Mouse (Mus musculus): ENCODE results near the gene Ttc7b.

Ttc7b gene

DNA sequence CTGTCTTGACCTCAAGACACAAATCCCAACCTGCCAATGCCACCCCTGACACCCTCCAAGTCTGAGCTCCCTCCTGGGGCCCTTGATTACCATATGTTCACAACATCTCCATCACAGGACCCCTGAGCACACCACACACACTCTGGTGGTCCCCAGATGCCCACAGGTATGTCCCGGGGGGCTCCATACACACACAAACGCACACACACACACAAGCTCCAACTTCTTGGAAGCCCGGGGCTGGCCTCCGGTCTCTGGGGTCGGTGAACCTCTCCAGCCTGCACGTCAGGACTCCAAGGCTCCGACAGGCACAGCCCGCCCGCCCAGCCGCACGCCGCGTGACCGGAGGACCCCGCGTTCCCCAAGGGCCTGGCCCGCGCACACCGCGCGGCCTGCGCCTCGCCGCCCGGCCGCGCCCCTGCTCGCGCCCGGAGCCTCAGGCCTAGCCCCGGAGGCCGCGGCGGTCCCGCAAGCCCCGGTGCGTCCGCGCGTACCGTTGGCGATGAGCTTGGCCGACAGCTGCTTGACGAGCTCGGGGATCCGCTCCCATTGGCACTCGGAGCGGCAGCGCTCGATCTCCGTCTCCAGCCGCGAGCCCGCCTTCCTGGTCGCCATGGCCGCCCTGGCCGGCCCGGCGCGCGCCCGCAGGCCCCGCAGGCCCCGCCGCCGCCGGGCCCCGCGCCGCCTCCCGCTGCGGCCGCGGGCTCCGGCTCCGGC, 391 bp downstream of the Ttc7b start:
- peak; percentile 70 to 78 for DNase-seq

DNA sequence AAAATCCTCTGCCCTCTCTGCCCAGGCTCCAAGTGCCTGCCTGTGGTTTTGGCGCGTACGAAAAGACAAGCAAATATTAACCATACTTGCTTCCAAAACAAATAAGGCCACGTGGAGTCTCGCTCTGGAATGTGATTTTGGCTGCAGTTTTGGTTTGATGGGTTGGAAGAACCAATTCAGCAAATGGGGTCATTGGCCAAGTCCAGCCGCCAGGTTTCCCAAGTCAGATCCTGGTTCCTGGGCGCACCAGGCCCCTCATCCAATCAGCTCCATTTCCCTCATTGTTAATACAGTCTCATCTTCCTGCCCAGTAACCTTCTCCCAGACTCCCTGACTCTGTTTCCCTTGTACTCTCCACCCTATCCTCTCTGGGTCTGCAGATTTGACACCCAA, 946 bp downstream of the Ttc7b start:
- peak; percentile 21 to 45 for DNase-seq

DNA sequence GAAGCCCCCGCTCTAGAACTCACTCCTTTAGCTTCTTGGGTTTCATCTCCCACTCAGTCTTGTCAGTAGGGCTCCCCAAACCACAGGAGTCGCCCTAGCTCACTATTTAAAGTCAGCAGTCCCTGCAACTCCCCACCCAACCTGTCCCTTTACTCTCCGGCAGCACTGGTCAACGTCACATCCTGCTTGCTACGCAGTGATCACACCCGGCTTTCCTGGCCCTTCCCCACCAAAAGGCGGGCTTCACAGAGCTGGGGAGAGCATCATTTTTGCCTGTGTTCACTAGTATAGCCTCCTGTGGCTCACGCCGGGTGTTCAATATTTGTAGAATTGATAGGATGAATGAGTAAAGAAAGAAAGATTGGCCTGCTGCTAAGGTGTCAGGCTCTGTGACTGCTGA, 3.3 kb downstream of the Ttc7b start:
- no peak for DNase-seq

DNA sequence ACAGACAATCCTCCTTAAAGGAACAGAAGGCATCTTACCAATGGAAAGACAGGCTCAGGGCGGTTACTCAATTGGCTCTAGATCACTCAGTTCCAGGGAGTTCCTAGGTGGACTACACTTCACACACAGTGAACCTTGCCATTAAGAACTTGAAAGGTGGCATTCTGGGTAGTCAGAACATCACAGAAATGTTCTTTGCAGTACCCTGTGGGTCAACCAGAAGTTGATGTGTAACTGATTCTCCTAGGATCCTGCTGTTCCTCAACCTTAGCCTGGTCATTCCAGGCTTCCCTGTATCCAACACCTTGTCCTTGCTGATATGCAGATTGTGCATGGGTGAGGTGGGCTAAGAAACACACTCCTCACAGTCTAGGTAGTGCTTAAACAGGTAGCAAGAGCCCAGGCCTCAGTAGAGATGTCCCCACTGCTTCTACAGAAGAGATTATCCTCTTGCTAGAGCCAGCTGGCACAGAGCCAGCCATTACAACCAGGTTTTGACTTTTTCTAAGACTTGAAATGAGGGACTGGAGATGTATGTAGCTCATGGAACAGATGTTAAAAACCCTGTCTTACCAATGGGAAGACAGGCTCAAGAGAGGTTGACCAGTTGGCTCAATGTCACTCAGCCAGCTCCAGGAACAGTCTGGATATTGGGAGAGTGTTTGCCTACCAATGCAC, 4.3 kb downstream of the Ttc7b start:
- peak in 1 of 2 experiments; percentile 28 for DNase-seq

DNA sequence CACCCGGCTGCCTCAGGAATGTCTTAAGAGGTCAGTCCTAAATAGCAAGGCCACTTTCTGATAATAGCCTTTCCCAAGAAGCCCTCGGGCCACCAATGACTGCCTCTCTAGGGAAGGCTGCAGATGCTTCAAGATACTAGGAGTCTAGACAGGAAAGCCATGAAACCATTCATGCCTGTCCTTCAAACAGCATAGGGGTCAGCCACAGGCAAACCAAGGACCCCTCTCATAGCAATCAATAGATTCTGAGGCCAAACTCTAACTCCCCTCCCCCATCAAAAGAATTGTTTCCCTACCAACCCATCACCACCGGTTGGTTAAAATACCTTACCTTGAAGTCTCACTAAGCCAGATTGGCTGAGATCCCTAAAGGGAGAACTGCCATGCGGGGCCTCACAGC, 5.1 kb downstream of the Ttc7b start:
- no peak for DNase-seq

DNA sequence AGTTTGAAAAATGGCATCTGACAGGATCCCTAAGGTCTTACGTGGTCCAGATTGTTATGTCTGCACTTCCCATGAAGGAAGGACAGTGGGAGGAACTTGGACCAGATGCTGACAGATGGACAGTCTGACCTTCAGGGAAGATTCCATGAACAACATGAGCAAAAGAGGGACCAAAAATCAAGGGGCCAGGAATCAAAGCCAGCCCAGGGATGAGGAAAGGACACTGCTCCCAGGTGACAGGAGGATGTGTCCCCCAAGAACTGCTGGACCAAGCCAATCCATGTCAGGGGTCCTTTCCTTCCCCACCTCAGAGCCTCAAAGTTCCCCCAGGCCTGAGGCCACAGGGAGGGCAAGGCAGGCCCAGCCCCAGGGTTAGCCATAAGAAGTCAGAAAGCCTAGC, 6.0 kb downstream of the Ttc7b start:
- no peak for DNase-seq

DNA sequence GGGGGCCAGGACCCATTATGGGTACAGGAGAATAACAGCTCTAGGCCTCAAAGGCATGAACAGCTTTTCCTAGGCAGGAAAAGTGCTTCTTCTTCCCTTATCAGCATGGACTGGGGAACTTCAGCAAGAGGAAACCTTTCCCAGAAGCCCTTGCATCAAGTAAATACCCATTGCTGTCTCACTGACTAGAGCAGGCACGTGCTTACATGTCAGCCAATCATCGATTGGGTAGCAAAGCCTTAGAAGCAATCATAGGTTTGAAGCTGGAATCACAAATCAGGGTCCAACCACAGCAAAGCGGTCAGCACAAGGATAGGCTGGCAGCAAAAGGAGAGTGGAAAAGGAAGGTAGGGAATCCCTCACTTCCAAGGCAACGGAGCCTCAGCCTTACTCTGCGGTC, 7.5 kb downstream of the Ttc7b start:
- no peak for DNase-seq

DNA sequence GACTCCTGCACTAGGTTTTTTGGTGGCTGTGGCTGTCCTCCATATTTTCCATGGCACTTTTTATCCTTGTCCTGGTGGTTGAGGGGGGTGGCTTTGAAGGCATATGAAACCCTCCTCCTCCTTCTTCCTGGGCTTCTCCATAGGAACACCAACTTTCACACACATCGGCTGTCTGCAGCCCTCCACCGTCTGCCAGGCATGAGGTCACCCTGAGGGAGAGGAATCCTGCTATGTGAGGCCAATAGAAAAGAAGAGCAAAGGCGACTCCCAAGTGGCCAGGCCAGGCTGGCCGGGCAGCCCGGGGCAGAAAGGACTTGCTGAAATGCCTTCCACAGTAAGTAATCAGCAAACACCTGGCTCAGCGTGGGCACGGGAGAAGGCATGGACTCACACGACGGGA, 8.0 kb downstream of the Ttc7b start:
- no peak for DNase-seq

DNA sequence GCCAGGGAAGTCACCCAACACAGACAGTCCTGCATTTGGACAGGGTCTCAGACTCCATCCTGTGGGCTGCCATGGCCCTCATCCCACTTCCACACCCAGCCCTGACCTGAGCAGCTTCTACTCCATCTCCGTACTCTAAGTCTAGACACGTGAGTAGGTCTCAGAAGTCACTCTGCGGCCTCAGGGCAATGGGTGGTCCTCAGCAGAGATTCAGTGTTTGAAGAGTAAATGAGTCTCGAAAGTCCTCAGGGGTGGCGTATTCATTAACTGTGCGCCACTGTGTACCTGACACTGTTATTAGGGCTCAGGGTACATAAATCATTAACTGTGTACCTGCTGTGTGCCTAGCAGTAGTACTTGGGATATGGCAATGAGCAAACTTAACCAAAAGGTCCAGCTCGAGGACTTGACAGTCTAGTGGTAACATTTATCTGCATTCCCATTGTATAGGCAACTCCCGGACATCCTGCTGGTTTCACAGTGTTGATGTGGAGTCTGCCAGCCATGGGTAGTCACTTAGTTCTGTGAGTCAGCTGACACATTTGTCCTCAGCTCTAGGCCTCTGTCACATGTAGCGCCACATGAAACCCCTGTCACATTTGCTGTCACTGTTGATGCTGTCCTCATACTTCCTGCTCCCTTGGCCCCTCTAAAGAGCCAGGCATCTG, 10.9 kb downstream of the Ttc7b start:
- peak in 1 of 2 experiments; percentile 31 for DNase-seq

DNA sequence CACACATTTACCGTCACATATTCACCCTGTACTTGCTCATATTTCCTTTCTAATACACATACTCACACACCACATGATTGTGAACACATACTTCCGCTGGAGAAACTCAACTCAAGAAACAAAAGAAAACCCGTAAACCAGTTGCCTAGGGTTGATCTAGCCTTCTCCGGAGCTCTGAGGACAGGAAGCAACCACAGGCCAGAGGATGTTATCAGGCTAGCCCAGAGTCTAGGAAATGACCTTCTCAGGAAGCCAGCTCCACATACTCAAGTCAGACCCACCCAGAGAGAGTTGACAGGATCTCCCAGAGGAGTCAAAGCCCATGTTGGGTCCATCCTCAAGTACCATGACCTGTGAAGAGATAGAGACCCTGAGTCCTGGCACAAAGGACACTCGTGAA, 12.0 kb downstream of the Ttc7b start:
- DNase-seq: no peak

DNA sequence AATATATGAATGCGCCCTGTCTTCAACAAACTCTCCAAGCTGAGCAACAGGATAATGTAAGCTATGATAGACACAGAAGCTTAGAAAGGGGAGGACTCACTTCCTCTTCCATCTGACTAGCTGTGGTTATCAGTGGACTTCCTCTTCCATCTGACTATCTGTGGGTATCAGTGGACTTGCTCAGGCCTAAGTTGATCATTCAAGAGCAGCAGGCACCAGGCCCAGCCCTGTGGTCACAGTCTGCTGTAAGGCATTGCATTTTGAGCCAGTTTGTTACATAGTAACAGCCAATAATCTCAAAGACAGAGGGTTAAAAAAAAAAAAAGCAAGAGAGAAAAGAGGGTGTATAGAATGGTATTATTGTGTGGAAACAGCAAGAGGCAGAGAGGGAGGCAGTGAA, 15.1 kb downstream of the Ttc7b start:
- DNase-seq: no peak

DNA sequence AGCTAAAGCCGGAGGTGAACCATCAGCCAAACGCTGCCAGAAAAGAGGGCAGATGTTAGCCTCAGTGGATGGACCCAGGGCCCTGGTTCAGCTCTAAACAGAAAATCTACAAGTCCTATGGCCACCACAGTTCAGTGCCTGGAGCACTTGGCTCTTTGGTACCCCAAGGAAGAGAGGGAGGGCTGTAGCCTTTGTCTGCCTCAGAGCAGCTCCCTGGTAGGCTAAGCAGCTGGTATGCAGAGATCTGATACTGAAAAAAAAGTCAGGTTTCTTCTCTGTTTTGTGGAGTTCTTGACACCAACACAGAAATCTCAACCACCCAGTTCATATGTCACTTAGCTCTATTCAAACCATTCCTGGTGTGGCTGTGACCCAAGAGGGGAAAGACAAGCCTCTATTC, 16.0 kb downstream of the Ttc7b start:
- DNase-seq: no peak

DNA sequence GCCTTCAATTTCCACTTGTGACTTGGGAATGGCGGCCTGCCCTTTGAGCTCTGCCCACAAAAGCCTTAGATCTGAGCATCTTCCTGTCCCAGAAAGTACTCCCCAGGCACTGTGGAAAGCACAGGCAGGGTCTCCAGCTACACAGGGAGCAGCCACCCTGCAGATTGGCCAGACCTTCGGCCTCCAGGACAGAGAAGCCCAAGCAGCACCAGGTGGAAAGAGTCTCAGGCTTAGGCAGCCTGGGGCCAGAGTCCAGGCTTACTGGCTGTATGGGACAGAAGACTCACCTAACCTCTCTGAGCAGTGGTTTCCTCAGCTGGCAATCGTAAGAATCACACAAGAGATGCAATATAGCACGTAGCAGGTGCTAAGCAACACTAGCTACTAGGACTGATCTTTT, 17.0 kb downstream of the Ttc7b start:
- no peak for DNase-seq

DNA sequence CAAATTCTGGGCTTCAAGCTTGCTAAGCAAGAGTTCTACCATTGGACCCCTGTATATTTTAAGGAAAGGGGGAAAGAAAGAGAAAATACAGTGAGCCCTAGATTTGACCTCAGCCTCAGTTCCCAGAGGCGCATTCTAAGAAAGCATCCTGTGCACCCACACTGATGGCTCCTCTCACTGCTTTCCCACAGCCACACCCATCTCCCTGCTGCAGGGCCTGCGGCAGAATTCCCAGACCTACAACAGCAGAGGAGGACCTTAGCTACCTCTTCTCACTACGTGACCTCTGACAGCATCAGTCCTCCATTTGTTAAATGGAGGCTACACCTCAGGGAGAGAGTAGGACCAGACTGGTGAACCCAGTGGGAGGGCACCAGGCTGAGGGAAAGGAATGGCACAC, 18.1 kb downstream of the Ttc7b start:
- DNase-seq: no peak

DNA sequence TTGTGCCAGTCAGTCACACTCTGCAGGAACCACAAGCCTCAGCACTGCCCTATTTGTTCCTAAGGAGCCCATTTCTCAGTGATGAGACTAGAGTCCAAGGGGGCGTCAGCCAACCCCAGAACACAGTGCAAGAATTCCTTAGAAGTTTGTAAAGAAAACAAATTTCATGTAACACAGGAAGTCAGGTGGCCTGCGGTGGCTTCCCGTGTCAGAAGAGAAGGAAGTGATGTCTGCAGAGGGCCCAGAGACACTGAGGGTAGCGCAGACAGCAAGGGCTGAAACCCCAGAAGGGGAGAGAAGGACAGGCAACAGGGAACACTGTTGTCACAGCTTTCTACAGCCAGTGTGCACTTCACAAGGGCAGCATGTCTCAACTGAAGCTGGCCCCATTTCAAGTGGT, 19.4 kb downstream of the Ttc7b start:
- no peak for DNase-seq

DNA sequence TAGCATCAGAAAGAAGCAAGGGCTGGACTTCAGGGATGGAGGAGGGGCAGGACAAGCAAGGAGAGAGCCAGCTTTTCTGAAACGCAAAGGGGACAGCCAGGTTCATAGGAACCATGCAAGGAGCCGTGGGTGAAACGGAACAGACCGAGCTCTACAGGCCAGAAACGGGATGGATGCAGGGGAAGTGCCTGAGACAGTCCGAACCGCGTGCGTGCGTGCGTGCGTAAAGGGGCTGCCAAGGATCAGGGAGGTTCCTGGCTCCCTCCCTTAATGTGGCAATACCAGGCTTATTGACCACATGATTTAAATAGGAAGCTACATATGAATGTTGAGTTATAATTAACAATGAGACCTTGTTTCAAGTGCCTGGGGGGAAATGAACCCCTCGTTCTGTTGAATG, 21.2 kb downstream of the Ttc7b start:
- no peak for DNase-seq

DNA sequence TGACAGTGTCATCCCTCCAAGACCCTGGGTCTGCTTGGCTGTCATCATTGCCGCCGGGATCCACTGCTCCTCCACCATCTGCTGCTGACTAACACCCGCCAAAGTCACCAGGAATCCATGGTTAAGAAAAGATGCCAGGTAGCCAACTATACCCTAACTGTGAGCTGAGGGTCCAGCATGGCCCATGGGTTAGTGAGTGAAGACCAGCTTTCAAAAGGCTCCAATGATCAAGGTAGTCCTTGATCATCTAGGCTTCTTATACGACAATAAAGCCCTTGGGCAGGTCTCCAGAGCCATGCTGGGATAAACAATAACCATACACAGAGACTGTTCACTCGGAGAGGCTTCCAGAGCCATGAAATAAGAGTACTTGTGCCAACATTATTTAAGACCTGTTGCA, 22.6 kb downstream of the Ttc7b start:
- DNase-seq: no peak

DNA sequence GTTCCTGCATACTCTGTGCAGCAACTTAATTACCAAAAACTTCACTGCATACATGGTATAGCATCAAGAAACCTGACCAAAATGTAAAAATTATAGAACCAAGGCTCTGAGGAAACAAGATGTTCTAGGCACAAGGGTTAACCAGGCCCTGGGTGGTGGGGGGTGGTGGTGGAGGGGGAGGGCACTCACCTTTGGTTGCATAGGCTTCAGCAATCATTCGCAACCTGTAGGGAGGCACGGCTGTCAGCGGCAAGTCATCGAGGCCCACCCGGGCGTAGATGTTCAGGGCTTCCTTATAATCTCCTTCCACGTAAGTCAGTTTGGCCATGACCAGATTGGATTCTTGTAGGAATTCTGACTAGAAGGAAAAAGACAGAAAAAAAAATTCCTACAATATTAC, 25.5 kb downstream of the Ttc7b start:
- DNase-seq: no peak

DNA sequence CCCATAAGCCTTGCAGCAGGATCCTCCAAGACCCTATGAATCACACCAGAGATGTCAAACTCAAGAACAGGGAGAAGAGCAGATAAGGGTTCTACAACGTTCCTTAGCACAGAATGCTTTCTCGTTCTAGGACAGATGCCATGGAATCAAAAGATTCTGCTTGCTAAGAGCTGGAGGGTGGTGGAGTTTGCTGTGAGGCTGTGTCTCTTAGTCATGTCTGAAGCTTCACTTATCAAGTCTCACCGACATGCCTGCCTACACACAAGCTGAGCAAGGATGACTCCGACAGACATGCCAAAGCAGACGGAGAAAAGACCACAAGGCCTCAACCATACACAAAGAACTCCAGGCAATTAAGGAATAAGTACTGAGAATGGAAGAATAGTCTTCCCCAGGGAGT, 27.4 kb downstream of the Ttc7b start:
- DNase-seq: no peak

DNA sequence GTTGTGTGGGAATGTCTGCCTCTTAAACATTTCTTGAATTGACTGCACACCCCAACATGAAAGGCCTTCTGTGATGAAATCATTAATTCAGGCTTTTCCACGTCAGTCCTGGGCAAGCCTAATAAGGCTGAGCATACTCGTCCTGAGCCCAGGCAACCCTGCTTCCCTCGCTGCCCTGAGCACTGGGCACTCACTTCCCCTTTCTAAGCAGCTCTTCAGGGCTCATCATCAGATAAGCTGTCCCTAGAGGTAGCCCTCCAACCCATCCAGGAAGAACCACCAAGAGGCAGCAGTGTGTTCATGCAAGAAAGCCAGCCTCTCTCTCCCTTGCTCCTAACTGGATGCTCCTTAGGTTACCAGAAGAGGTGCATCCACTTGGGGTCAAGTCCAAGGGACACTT, 27.9 kb downstream of the Ttc7b start:
- DNase-seq: no peak

DNA sequence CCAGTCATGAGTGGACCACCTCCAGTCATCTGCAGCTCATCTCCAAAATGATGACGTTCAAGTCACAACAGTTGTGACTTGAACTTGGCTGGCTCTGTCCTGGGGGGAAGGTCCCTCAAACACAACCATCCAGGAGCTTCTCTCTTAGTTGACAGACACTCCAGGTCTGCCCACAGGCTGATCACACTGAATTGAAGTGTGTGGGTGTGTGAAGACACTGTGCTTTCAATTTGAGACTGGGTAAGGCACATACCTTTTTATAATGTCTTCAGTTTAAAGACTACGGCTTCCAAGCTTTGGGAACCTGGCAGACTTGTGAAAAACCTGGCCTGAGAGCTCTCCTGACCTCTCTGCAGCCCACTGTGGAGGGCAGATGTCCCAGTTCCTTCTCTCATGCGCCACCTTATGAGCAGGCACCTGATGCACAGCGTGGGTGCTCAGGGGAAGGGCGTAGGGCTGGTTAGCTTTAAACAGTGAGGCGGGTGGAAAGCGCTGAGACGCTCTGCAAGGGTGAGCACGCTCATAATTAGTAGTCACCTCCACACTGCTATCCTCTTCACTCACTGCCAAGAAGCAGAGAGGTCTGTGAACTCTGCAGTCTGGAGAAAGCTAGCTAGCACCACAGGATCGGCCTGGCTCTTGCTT, 28.5 kb downstream of the Ttc7b start:
- DNase-seq: no peak

DNA sequence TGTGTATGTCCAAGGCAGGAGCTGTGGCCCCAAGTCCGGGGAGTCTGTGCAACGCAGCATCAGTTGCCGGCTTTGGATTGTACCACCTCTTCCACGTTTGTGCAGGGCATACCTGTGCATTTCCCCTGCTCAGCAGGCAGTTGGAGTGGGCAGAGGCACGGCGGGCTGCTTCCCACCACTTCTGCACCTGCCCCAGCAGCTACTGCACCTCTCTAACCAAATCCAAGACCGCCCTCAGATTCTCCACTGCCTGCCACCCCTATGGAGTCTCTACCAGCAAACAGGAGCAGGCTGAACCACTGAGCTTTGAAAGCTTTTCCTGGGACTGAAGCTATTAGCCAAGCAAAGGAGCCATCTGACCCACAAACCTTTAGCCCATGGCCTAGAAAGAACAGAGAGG, 30.8 kb downstream of the Ttc7b start:
- DNase-seq: no peak

DNA sequence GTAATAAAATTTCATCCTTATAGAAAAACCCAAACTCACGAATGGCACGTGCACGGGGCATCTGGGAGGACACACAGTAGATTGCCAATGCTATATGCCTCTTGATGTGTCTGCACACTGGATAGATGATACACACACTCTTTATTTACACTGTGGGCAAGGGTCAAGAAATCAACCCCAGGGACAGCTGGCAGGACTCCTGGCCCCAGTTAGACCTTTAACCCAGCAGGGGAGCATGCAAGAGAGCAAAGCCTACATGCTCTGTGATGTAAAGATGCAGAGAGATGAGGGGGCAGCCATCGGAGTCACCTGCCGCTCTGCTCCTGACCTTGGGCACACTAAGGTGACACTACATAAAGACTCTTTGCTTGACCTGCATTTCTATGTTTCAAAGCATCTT, 32.3 kb downstream of the Ttc7b start:
- DNase-seq: no peak

DNA sequence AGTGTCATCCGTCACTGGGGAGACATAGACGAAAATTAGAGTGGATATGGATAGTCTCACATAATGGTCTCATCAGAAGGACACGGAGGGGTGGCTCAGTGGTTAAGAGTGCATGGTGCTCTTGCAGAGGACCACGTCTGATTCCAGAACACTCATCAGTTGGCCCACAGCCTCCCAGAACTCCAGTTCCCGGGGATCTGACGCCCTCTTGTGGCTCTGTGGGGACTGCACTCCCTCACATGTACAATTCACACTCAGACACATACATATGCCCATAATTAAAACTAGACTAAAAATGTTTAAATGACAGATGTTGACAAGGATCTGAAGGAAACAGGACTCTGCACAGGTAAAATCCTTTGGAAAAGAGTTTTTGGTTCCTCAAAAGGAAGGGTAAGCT, 34.4 kb downstream of the Ttc7b start:
- DNase-seq: peak; percentile 35 to 37
